Mouse (Mus musculus) kidney, adult 2 months (tissue): ENCODE measurements at regions not wholly inside any gene's neighbourhood (a gene's known extent, or its start where the extent isn't known, plus 50 kb on each side); places are given as distances from the start of the nearest gene placed in this dataset.
"Not testable (repeated sequence)": the region's sequence is repeated elsewhere in the genome, so short reads cannot be mapped to it uniquely, and the experiment has no call there.

ENCODE experiments used
- DNase-seq: peaks from one replicate; pipeline ENCODE4 v3.0.0; 2021
- H3K27ac ChIP-seq: fragments of 200-500 bp; 2 replicates; pipeline ENCODE4 v1.5.1; 2012; ENCODE audit warnings: low read depth, low read length, control low read depth, inconsistent platforms; ENCODE audit not compliant: insufficient read depth
- H3K27me3 ChIP-seq: fragments of 200-500 bp; replicated peaks from 2 replicates; pipeline ENCODE4 v1.6.1; 2012; ENCODE audit warnings: mild to moderate bottlenecking, moderate library complexity, low read length, inconsistent platforms; ENCODE audit not compliant: control insufficient read depth, insufficient read depth
- H3K36me3 ChIP-seq: fragments of 200-500 bp; 2 replicates; pipeline ENCODE4 v1.6.1; 2012; ENCODE audit warnings: mild to moderate bottlenecking, moderate library complexity, low read length, inconsistent platforms; ENCODE audit not compliant: control insufficient read depth, insufficient read depth
- H3K4me1 ChIP-seq: fragments of 200-500 bp; 2 replicates; pipeline ENCODE4 v1.6.1; 2011; ENCODE audit warnings: low read length; ENCODE audit not compliant: control insufficient read depth, insufficient read depth
- H3K4me3 ChIP-seq: fragments of 200-500 bp; 2 replicates; pipeline ENCODE4 v1.5.1; 2011; ENCODE audit warnings: mild to moderate bottlenecking, low read depth, low read length, control low read depth; ENCODE audit not compliant: insufficient read depth
- CTCF ChIP-seq: fragments of 200-500 bp; conservative IDR thresholded peaks from 2 replicates; pipeline ENCODE4 v1.5.1; 2011; ENCODE audit warnings: low read depth, mild to moderate bottlenecking, control low read depth, low read length, moderate library complexity, mixed read lengths; ENCODE audit not compliant: insufficient read depth, insufficient read length
- POLR2A ChIP-seq: fragments of 200-500 bp; IDR thresholded peaks from one replicate; pipeline ENCODE4 v1.6.1; 2011; ENCODE audit warnings: low read depth, low read length, control low read depth
- WGBS: fragments of 180-500 bp; shearing (Covaris S2); methylation state at CpG from one replicate; pipeline ENCODE4 v1.1.7; 2018; 5-methylcytosine and 5-hydroxymethylcytosine counted together

DNA sequence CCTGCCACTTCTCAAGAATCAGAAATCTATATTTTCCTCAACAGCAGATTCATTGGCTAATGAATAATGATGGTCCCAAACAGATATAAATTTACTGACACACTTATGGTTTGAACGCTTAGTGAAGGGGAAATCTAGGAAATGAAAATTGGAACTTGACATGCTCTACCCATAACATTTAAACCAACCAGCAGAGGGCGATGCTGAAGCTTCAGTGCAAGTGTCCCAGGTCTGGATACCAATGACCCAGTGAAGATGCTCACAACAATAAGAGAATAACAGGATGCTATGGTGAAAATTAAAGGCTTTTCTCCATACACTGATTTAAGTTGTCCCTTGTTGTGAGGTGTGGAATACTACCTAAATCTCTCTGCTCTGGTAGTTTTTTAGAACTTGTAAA lies 236.0 kb upstream of the Rorb start:
- no peaks in the 10 kb centered on the region for H3K4me1 ChIP-seq
- H3K36me3 ChIP-seq, result no peaks in the 10 kb centered on the region
- no peak overlapping the region for H3K27ac ChIP-seq
- DNase-seq, result peak; percentile 5
- no peaks in the 10 kb centered on the region for H3K27me3 ChIP-seq
- no peak overlapping the region for H3K4me3 ChIP-seq
- 45% methylated on average over 2 of the region's 2 CpGs for WGBS
- TF ChIP-seq POLR2A, result no peak
- TF ChIP-seq CTCF, result no peak; the same call in 1 of the 2 replicates

DNA sequence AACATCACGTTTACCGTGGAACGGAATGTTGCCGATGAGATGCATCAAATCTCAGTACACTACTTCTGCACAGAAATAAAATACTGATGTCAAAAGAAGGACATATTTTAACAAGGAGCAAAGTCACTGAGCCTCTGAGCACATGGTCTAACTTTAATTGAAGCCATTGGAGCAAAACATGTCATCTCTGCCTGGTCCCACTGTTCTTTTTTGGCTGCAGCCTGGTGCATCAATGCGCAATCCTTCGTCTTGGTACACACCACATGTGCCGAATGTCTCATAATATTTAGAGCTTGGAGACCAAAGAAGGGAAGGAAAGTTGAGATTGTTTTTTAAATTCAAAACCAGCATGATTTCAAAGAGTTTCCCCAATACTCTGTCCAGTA lies 233.4 kb upstream of the Rorb start:
- WGBS, result 72% methylated on average over 7 of the region's 7 CpGs
- no peak overlapping the region for H3K27ac ChIP-seq
- TF ChIP-seq POLR2A (no peak), CTCF (no peak)

DNA sequence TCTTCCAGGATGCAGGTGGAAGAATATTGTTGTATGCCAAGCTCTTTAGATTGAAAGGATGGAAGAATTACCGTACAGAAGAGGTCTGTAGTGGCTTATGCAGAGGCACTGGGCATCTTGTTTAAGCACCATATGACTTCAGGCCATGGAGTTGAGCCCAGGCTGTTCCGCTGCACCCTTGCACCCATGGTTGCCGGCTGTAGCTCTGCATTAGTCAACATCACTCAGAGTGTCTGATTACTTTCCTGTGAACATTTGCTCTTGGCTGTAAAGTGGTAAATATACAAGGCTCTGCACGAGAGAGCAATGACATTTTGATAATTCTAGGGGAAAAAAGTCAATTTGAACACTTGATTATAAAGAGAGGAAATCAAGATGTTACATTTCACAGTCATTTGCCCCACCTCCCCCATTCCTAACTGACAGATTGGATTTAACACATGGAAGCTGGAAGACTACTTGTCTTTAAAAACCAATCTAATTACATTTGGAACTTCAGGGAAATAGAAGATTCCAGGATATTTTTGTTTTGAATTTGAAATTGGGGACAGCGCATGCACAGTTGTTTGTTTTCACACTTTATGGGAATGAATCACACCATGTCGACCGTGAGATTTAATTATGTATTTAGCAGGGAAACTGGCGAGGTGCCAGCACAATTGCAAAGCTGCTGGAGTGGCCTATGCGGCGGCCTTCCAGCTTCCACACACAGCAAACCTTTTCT lies 232.9 kb upstream of the Rorb start:
- H3K27ac ChIP-seq, result no peak overlapping the region
- no peaks in the 10 kb centered on the region for H3K36me3 ChIP-seq
- DNase-seq, result no peak
- 54% methylated on average over 10 of the region's 10 CpGs for WGBS
- no peak overlapping the region for H3K4me3 ChIP-seq
- TF ChIP-seq CTCF (no peak), POLR2A (no peak)
- no peaks in the 10 kb centered on the region for H3K27me3 ChIP-seq
- no peaks in the 10 kb centered on the region for H3K4me1 ChIP-seq

More for the DNA sequence above, 233.4 kb upstream of the Rorb start:
- H3K4me3 ChIP-seq, result no peak overlapping the region
- DNase-seq, result no peak
- H3K27me3 ChIP-seq, result no peaks in the 10 kb centered on the region
- no peaks in the 10 kb centered on the region for H3K4me1 ChIP-seq
- no peaks in the 10 kb centered on the region for H3K36me3 ChIP-seq

DNA sequence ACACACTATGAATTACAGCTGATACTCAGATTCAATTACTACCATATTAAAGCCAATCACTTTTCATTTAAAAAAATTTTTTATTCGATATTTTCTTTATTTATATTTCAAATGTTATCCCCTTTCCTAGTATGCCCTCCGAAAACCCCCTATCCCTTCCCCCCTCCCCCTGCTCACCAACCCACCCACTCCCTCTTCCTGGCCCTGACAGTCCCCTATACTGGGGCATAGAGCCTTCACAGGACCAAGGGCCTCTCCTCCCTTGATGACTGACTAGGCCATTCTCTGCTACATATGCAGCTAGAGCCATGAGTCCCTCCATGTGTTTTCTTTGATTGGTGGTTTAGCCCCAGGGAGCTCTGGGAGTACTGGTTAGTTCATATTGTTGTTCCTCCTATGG lies 196.1 kb upstream of the Rorb start:
- WGBS, result 95% methylated on average over 2 of the region's 2 CpGs
- H3K4me1 ChIP-seq, DNase-seq, H3K4me3 ChIP-seq, H3K36me3 ChIP-seq, H3K27me3 ChIP-seq, H3K27ac ChIP-seq: not testable (repeated sequence)

DNA sequence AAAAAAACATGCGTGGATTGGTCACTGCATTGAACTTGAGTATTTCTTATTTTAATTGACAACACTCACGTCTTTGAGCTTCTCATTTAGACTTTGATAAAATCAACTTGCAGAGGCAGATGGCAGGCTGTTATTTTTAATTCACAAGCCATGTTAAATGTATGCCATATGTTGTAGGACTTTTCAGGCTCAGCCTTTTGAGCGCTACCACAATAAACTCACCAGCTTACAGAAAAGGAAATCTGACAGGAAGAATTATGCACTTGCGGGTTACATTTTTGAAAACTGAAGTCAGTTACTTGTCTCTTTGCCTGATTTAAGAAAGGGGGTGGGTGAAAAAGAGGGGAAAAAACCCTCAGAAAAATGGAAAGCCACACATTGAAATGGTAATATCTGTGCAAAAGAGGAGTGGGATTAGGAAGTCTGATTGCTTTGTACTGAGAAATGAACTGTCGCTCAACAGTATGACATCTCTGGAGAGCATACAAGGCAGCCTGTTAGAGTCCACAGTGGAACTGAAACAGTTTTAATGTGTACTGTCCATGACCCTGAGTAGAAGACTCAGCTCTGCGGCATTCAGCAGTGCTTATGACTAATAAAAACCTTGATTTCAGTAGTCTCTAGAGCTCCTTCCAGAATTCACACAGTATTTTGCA lies 195.6 kb upstream of the Rorb start:
- Histone ChIP-seq H3K4me1 (no peaks in the 10 kb centered on the region), H3K36me3 (no peaks in the 10 kb centered on the region), H3K4me3 (no peak overlapping the region), H3K27me3 (no peaks in the 10 kb centered on the region), H3K27ac (no peak overlapping the region)
- no peak for DNase-seq
- no peak for TF ChIP-seq CTCF
- 84% methylated on average over 6 of the region's 6 CpGs for WGBS

DNA sequence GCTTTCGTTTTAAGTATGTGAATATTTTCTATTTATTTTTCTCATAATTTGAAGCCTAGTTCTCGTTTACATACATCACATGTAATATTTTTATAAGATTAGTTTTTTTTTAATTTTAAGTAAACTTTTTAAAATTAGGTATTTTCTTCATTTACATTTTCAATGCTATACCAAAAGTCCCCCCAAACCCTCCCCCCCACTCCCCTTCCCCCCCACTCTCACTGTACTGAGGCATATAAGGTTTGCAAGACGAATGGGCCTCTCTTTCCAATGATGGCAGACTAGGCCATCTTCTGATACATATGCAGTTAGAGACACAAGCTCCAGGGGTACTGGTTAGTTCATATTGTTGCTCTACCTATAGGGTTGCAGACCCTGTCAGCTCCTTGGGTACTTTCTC lies 174.9 kb upstream of the Rorb start:
- H3K27ac ChIP-seq, H3K4me1 ChIP-seq, H3K36me3 ChIP-seq, H3K4me3 ChIP-seq, H3K27me3 ChIP-seq, DNase-seq: not testable (repeated sequence)
- 82% methylated on average over 3 of the region's 3 CpGs for WGBS

DNA sequence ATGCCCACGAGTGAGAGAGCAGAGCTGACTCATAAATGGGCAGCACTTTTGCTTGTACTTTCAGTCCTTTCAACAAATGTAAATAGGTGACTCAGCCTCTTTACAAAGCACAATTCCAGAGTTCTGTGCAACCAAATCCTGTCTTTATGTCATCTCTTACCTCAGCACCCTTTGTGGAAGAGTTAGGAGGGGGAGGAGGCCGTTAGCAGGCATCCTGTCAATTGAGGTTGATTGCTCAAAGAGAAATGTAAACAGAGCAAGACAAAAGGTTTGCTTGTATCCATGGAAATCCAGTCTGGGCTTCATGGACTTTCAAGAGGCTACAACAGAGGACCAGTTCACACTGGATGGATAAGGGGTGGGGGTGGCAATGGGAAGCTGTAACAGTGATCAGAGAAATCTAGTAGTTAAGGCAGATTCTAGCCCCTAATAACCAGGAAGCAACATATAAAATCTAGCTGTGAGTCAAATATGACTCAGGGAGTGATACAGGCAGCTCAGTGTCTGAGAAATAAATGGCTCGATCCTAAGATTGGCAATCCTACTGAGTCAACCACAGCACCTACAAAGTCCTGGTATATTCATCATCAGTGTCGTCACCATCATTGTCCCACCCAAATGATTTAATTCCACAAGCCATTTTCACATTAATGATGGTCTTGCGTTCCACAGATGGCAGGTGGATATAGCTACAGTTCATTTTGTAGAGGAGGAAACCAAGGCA lies 136.0 kb upstream of the Rorb start:
- no peak for DNase-seq
- Histone ChIP-seq H3K4me3 (no peak overlapping the region), H3K27ac (no peak overlapping the region), H3K4me1 (no peaks in the 10 kb centered on the region), H3K36me3 (no peaks in the 10 kb centered on the region), H3K27me3 (no peaks in the 10 kb centered on the region)
- WGBS, result 61% methylated on average over 5 of the region's 5 CpGs
- TF ChIP-seq POLR2A (no peak), CTCF (no peak)
